Mouse (Mus musculus): ENCODE measurements around the gene Gorab.
A peak's percentile ranks its signal among the peaks of the same experiment; 100 is the strongest.

Gene Gorab

GRCm38 (mm10) chr1:163403498-163404126 is at the start of gene Gorab:
TSS of gene Gorab (minus strand) at chr1:163403669.
- peak; percentile 95 for DNase-seq (ENCODE audit: low read depth)

DNA sequence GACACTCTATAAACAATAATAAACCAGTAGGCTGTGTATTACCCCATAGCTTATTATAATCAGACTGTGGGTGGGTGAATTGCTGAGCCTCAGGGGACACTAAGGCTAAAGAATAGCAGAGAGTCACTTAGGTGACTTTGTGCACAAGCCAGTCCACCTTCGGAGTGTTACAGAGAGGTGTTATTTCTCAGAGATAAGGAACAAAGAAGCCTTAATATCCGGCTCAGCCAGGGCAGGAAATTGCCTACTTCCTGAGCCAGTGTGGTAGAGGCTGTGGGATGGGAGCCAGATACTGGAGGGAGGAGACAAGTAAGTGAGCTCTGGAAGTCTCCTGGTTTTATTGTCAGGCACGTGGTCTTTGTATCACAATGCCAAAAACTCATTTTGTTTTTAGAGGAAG is 40.4 kb upstream of the Gorab start:
- DNase-seq (ENCODE audit: low read depth) = no peak

DNA sequence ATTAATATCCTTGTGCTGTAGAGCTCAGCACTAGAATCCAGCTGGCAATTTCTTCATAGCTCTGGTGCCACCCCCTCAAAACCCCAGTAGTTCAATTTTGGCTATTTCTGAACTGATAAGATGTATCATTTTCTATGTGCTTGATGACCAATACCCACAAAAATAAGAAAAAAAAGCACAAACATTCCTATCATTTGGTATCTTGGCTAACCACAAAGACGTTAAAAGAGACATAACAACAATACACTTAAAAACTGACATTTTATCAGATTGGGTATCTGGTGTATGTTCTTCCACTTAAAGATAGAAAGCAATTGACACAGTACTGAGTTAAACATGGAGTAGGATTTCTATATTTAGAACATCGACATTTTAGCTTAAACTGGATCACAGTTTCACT is 35.5 kb upstream of the Gorab start:
- DNase-seq (ENCODE audit: low read depth) = no peak

GRCm38 (mm10) chr1:163423467-163424014 is 20.1 kb upstream of the Gorab start:
- no peak for DNase-seq (ENCODE audit: low read depth)

GRCm38 (mm10) chr1:163417191-163417590 is 13.7 kb upstream of the Gorab start:
- no peak for DNase-seq (ENCODE audit: low read depth)

DNA sequence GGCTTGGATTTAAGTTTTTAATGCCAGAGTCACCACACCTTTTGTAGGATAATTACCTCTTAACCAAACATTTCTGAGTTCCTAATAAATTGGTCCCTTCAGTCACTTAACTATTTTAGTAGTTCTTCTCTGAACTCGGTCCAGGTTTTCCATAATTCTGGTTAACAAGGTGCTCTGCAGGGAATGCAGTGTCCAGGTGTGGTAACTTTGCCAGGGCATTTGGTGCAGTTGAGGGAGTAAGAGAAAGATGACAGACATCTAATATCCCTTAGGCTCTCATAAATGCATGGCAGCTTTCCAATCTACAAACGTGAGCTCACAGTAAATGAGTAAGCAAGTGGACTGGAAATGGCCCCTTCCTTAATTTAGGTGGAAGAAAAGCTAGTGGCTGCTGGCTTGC is 10.7 kb upstream of the Gorab start:
- DNase-seq (ENCODE audit: low read depth) = no peak

DNA sequence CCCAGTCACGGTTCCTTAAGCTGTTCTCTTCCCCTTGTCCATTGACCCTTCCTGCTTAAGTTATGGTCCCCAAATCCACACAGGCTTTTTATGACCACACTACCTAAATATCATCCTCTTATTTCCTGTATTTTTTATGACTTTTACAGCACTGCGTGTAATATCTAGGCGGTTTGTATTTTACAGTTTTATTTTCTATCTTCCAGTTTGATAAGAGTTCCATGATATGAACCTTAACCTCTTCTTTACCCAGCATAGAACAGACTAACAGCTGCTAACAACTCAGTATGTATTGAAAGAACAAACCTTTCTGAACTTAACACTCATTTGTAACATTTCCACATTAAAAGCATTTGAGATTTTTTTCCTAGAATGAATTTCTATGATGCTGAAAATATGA is 2.7 kb upstream of the Gorab start:
- no peak for DNase-seq (ENCODE audit: low read depth)

- no peak for DNase-seq (ENCODE audit: low read depth)
Observed at GRCm38 (mm10) chr1:163391321-163391720, 12.1 kb downstream of the Gorab start.

DNA sequence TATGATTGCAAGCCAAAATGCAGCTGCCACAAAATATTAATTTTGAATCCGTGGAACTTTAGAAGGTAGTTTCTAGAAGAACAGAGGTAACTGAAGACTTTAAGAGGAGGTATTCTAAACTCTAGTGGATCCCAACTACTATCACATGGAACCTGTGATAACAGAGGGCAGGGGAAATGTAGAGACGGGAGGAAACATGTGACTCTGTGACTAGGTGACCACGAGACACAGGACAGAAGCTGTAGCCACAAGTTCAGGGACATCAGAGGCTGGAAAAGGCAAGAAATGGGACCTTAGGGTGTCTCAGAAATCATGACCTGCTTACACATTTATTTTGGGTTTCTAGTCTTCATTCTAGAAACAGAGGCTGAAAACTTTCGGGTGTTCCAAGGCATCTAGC is 13.4 kb downstream of the Gorab start:
- DNase-seq (ENCODE audit: low read depth) = no peak

GRCm38 (mm10) chr1:163386196-163386595 is 17.3 kb downstream of the Gorab start:
- DNase-seq (ENCODE audit: low read depth) = no peak

DNA sequence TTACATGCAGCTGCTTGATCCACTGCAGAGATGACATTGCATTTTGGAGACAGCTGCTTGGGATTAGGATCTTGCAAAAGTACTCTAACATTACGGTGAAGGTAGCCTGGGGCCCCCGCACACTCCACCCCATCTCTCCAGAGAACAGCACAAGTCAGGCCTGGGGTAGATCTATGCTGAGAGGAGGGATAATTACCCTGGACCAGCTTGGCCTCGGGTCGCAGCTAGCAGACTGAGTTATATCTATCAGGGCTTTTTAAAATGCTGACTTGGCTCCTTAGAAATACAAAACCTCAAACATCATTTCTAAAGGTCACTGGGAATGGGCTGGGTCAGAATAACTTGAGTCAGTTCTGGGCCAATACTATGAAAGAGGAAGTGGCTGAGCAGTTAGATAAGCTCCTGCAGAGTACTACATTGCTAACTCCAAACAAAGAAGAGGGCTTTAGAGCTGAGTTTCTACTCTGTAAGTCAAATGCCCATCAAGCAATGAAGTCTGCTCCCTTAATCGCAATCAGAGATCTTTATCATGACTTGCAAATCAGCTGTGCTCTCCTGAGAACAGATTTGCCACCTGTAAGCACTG is 19.9 kb downstream of the Gorab start:
- DNase-seq (ENCODE audit: low read depth) = no peak

DNA sequence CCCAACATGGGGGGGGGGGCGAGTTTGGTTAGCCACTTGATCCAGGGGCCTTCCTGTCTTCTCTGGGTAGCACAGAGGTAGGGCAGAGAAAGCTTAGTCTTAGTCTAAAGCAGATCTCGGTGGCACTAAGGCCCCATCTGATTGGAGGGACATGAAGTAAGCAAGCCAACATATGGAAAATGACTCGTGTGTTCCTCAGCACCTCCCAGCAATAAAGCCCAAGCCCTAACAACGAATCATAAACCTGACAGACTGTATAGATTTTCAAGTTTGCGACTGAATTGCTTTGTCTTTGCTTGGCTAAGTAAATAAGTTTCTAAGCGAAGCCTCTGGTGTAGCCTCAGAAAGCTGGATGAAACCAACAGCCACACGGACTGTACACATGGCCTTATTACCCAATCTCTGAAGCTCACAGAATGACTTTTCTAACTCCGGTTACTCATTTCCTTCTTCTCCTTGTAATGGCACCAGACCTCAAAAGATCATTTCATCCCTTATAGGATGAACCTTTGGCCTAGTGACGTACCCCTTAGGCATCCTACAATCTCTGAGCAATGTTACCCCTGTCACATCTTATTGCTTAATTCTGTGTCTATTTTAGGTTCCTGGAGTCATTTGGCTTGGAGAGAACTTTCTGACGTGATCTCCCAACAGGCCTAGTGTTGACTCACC is 21.3 kb downstream of the Gorab start:
- DNase-seq (ENCODE audit: low read depth) = no peak

GRCm38 (mm10) chr1:163380591-163380990 is 22.9 kb downstream of the Gorab start:
- no peak for DNase-seq (ENCODE audit: low read depth)

DNA sequence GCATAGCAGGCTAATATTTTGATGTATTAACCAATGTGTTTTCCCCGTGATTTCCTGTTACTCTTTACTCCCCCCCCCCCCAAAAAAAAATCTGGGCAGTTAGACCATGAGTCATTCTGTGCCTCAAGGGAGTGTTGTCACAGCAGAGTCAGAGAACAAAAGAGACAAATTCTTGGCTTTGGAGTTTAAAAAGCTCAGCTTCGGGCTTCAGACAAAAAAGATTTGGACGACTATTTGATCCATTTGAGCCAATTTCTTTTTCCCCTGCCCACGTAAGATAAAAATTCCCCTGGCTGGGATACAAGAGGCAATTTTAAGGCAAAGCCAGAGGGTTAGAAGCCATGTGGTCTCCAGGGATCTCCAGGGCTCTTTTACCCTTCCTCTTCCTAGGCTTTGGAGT is 23.4 kb downstream of the Gorab start:
- no peak for DNase-seq (ENCODE audit: low read depth)

GRCm38 (mm10) chr1:163377924-163378323 is 25.5 kb downstream of the Gorab start:
- no peak for DNase-seq (ENCODE audit: low read depth)

GRCm38 (mm10) chr1:163376818-163377581 is 26.5 kb downstream of the Gorab start:
- DNase-seq (ENCODE audit: low read depth) = no peak

DNA sequence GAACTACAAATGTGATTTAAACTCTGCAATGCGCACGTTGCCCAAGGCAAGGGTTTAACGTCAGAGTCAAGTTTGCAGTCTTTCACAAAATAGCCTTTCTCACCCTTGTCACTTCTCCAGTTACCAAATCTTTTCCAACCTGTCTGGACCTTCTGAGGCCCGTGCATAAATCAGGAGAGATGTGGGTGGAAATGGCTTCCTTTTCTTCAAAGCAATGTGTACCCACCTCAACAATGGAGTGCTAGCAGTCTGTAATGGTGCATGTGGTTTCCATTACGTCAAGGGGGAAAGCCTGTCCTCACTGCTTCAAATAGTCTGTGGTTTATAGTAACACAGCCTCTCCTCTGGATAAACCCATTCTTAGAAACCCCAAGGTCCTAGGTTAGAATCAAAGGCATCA is 29.0 kb downstream of the Gorab start:
- DNase-seq (ENCODE audit: low read depth) = no peak

DNA sequence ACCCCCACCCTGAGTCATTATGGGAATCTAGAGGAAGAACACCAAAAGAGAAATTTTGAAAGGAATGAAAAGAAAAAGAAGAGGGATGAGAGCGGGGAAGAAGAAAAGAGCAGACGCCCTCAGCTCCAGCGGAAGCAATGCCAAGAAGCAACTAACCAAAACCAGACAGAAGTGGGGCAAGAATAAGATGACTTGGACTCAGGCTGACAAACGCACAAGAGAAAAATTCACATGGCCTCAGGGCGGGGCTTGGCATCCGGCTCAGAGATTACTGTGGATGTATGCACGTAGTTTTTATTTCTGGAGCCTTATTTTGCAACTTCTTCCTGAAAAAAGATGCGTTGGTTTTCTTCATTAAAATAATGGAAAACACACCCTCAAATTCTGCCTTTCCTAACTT is 41.3 kb downstream of the Gorab start:
- DNase-seq (ENCODE audit: low read depth) = no peak

GRCm38 (mm10) chr1:163361376-163361775 is 42.1 kb downstream of the Gorab start:
- DNase-seq (ENCODE audit: low read depth) = no peak

GRCm38 (mm10) chr1:163360796-163361195 is 42.7 kb downstream of the Gorab start:
- DNase-seq (ENCODE audit: low read depth) = no peak

DNA sequence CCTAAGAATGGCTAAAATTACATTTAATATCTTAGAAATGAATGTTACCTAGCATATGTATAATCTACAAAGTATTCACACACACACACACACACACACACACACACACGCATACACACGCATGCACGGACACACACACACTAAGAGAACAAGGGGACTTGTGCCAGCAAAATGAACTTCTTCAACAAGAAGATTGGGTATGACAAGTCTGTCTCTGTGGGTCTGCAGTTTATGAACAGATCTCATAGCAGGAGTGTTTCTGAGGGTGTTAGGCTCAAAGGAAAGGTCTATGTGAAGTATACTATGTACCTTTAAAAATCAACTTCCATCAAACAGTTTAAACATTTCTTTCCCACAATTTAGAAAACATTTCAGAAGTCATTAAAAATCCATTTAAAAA is 43.9 kb downstream of the Gorab start:
- DNase-seq (ENCODE audit: low read depth) = no peak

DNA sequence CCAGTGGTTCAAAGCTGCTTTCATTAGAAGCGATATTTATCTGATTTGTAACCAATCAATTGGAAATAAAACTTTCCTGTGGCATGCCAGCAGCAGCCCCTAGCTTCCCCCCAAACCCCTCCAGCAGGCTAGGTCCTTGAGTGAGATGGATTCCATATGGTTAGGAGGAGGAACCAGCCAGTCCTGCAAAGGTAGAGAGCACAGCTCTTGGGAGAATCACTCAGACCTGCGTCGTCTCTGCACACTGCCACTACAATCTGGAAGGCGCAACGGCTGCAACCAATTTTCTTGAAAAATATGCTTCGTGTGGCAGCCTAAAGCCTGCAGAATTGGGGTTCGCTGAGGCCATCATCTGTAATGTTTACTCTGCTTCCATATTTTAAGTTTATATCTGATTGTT is 45.3 kb downstream of the Gorab start:
- DNase-seq (ENCODE audit: low read depth) = no peak

- no peak for DNase-seq (ENCODE audit: low read depth)
Observed at GRCm38 (mm10) chr1:163357733-163358132, 45.7 kb downstream of the Gorab start.
